Mouse (Mus musculus) ovary, postnatal 10 days (tissue): ENCODE measurements at regions not wholly inside any gene's neighbourhood (a gene's known extent, or its start where the extent isn't known, plus 50 kb on each side); places are given as distances from the start of the nearest gene placed in this dataset.

ENCODE experiments used
- DNase-seq: peaks from one replicate; pipeline ENCODE4 v3.0.0; 2022; ENCODE audit warnings: low spot score

- no peak for DNase-seq
These were observed 60.2 kb upstream of the Rbms3 start for GRCm38 (mm10) chr9:117689946-117690345.
